Mouse (Mus musculus): ENCODE data around the gene Olfr593.
"Not testable (repeated sequence)": the region's sequence is repeated elsewhere in the genome, so short reads cannot be mapped to it uniquely, and the experiment has no call there.

DNA sequence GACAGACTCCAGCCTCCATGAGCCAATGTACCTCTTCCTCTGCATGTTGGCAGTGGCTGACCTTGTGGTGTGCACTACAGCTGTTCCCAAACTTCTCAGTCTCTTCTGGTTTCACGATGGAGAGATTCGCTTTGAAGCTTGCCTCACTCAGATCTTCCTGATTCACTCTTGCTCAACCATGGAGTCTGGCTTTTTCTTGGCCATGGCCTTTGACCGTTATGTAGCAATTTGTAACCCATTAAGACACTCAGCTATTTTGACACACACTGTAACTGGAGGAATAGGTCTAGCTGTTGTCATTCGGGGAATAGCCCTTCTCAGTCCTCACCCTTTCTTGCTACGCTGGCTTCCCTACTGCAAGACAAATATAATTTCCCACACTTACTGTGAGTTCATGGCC, 388 bp downstream of the Olfr593 start:
- TF ChIP-seq CTCF (IDR thresholded peaks at IDR 0.05; ENCODE audit: control insufficient read depth, insufficient read depth, low read length); POLR2A (IDR thresholded peaks at IDR 0.05; ENCODE audit: borderline replicate concordance, control insufficient read depth, low read depth, low read length): not testable (repeated sequence)

All from bone marrow, adult 2 months (tissue).